Mouse (Mus musculus): ENCODE data around the gene Abi3bp.

DNA sequence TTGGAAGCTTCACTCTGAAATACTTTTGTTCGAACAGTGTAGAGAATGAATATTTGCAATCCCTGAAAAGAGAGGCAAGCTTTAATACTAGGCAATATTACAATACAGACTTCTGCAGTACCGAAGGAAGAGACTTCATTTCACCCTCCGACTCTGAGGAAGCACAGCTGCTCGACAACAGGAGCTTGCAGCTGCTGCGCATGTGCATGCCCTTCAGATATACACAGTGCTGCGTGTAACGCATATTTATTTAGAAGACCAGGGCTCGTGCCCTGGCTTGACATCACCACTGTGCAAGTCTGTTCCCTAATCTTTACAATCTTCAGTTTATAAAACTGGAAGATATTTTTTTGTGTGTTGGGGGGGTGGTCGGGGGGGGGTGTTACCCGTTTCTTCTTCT lies 247.2 kb downstream of the Abi3bp start:
- TF ChIP-seq EP300 (IDR thresholded peaks at IDR 0.05; ENCODE audit: low read depth in 1 of 2, low read length in 2 of 2) (no peak), GATA1 (IDR thresholded peaks at IDR 0.05; ENCODE audit: low read depth, low read length) (no peak), POLR2A (IDR thresholded peaks at IDR 0.05; ENCODE audit: control insufficient read depth in 1 of 2, insufficient read depth in 1 of 2, low read depth in 1 of 2, low read length in 2 of 2, poor library complexity in 1 of 2) (no peak), MAX (IDR thresholded peaks at IDR 0.05; ENCODE audit: low read length) (no peak), ZMIZ1 (IDR thresholded peaks at IDR 0.05; ENCODE audit: low read depth, low read length) (no peak), MEF2A (IDR thresholded peaks at IDR 0.05; ENCODE audit: extremely low read depth, insufficient replicate concordance, low read depth, low read length, poor library complexity, severe bottlenecking) (no peak), CHD2 (IDR thresholded peaks at IDR 0.05; ENCODE audit: low read length) (no peak), POLR2AphosphoS5 (IDR thresholded peaks at IDR 0.05; ENCODE audit: borderline replicate concordance, low read depth, low read length) (no peak), RCOR1 (IDR thresholded peaks at IDR 0.05; ENCODE audit: low read depth, low read length) (no peak), CTCF (IDR thresholded peaks at IDR 0.05 in 2 of 3, conservative IDR thresholded peaks at IDR 0.05 in 1 of 3; ENCODE audit: control insufficient read depth in 1 of 3, insufficient read depth in 1 of 3, low read depth in 2 of 3, low read length in 3 of 3, poor library complexity in 1 of 3, severe bottlenecking in 1 of 3) (no peak), NRF1 (IDR thresholded peaks at IDR 0.05; ENCODE audit: insufficient read depth, low read depth, low read length, poor library complexity, severe bottlenecking) (no peak), MYC (IDR thresholded peaks at IDR 0.05; ENCODE audit: low read depth, low read length) (no peak)
